Mouse (Mus musculus) retina, postnatal 7 days (tissue): ENCODE results near the gene Llph.

Experiments used
- DNase-seq: peaks from one replicate; pipeline ENCODE4 v3.0.0-alpha.2; 2012; ENCODE audit warnings: low read depth, low spot score

Llph gene

DNA sequence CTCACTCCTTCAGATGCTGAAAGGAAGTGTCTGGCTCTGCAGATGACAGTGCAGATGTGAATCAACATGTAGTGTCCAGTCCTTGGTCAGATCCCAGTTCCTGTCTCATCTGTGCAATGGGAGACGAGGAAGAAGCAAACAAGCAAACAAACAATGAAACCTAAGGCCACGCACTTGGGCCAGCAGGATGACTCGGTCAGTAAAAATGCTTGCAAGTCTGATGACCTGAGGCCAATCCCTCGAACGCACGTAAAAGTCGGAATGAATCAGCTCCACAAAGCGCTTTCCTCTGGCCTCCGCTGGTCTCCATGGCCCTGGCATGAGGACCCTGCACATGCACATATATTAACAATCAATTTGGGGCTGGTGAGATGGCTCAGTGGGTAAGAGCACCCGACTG lies 7.9 kb upstream of the Llph start:
- DNase-seq = no peak

DNA sequence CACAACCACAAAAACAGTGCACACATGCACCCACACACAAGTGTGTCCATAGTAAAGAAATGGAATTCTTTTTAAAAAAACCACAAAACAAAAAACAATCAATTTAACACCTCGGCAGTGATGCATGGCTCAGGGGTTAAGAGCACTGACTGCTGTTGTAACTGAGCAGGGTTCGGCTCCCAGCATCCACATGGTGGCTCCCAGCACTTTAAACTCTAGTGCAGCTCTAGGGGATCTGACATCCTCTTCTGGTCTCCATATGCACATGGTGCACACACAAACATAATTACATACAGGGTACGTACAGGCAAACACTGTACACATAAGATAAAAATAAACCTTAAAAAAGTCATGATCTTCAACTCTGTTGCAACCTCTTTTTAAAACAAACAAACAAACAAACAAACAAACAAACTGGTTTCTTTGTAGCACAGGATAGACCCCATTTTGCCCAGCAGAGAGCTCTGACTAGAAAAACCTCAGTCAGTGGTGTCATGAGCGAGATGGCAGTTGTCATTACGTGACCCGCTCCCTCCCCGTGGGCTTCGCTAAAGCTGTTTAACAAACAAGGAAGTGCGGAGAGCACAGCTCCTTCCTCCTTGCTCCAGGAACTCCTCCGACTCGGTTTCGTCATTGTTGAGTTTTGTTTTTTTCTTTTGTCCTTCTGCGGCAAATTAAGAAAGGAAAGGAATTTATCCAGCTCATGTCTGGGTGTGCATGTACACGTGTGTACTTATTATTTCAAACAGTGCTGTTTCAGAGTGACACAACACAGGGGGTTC lies 7.1 kb upstream of the Llph start:
- DNase-seq = no peak

DNA sequence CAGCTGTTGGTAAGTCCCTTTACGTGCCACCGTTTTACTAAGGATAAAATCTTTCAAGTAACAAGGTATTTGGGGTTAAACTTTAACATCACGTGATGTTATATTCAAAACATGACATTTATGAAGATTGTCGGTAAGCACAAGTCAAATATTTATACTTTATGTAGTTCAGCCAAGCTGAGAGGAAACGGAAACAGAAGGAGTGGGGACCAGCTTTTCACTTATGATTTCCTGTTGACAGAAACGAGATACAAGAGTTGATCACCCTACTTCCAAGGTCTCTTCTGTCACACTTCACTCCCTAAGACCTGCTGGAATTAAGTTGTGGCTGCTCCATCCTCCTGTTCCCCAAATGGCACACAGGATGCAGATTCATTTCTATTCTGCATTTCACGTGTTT lies 6.1 kb upstream of the Llph start:
- no peak for DNase-seq

DNA sequence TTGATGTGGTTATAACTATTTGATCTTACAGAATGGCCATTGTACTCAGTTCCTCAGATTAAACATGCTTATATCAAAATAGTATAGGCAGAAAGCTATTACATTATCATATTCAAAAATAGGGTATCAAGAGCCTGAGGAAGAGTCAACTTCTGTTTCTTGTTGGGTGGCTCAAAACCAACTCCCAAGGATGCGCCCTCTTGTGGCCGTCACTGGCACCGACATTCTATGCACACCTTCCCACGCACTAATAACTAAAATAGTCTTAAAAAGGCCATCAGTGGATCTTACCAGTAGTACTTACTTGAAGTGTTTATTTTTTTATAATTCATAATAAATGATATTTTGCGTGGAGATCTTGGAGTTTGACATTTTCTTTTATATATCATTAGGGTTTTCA lies 4.8 kb downstream of the Llph start:
- DNase-seq = peak; percentile 31

DNA sequence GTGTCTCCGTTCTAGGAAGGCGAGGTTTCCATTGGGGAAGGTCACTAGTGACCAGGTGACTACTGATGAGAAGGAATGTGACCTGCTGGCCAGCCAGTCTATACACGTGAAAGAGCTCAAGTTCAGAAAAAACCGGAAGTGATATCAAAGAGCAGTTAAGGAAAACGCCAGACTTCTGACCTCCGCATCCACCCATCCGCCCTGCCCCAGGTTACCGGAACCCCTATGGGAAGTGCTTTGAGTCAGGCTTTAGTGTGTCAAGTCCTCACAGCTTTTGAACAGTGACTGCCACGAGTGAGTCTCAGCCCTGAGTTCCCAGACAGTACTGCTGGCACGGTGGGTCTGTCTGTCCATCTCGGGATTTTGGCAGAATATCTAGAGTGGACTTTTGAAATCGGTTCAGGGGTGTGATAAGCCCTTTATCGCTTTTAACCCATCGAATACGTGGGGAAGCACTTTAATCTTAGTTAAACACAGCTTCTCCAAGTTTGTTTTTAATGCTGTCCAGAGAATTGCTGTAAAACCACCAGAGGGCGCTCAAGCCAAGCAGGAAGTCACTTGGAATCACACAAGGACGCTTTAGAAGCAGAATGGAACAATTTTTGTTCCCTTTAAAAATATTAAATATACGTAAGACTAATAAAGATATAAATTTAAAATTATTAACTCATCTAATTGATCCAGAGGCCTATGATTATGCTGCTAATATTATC lies 6.9 kb downstream of the Llph start:
- peak; percentile 43 for DNase-seq

DNA sequence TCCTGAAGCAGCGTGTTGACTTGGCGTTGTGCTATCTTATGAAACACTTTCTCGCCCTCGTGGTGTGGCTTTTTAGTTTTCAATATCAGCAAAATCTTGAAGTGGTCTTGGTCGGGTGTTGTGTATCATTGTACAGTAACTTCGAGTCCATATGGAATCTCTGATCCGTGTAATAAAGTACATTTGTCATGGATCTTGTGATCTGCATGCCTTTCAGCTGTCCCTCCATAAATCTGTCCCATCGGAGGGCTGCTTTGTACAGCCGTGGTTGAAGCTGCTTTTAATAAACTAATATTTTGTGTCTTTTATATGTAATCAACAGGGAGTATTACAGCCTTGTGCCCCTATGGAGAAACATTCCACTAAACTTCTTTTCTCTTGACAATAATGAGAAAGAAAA lies 10.0 kb downstream of the Llph start:
- DNase-seq = no peak

DNA sequence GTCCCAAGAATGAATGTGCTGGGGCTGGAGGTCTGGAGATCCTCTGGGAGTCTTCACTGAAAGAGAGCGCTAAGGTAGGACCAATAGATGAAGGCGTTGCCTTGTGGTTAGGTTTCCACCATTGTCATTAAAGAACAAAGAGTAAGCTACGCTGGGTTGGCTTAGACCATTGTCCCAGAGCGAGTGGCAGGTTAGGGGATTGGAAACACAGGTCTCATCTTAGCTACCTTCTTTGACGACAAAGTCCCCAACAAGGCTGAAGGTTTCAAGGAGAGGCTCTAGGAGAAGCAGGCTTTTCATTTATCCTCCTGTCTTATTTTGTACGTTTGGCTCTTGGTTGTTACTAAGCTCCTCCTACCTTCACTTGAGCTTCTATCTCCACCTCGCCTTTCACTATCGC lies 11.4 kb downstream of the Llph start:
- no peak for DNase-seq

DNA sequence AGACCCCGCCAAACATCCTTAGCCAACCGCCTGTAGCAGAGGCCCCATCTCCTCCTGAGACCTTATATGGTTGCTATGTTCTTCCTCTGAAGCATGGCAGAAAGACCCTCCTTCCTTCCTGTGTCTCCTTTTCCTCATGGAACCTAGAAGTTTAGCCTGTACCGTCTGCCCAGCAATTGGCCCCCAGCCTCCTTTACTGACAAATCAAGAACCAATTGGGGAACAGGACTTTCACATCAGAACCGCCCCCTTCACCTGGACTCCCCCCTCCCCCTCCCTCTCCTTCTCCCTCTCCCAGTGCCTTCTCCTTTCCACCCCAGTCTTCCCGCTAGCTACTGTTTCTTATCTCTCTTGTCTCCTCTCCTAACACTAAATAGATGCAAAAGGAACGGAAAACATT lies 12.6 kb downstream of the Llph start:
- no peak for DNase-seq

DNA sequence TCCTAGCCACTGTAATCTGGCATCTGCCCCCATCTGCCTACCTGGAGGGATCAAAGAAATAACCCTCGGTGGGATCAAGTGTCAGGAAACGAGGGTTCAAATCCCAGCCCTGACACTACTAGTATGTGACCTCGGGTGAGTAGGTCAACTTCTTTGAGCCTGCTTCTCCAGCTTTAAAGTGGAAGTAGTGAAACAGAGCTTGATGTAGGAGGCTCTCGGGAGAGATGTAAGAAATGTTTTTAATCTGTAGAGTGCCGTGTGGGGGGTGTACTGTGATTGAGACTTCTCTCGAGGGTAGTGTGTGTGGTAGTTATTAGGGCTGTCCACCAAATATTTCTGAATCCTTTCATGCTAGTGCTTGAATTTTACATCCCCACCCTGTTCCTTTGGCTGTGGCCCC lies 15.6 kb downstream of the Llph start:
- DNase-seq = no peak

DNA sequence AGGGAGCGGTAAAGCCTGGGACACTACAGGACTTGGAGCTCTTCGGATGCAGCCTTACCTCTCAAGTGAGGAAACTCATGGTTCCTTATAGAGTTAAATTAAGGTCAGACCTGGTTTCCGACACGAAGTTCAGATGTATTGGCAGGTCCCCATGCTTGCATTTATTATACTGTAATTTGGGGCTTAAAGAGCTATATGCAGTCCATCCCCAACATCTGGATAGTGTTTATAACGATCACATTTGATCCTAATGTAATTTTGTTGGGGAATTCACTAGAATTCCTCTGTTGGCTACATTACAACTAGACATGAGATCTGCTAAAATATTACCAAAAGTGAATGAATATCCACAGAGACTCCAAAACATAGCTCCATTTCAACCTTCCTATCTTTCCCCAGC lies 18.8 kb downstream of the Llph start:
- no peak for DNase-seq

DNA sequence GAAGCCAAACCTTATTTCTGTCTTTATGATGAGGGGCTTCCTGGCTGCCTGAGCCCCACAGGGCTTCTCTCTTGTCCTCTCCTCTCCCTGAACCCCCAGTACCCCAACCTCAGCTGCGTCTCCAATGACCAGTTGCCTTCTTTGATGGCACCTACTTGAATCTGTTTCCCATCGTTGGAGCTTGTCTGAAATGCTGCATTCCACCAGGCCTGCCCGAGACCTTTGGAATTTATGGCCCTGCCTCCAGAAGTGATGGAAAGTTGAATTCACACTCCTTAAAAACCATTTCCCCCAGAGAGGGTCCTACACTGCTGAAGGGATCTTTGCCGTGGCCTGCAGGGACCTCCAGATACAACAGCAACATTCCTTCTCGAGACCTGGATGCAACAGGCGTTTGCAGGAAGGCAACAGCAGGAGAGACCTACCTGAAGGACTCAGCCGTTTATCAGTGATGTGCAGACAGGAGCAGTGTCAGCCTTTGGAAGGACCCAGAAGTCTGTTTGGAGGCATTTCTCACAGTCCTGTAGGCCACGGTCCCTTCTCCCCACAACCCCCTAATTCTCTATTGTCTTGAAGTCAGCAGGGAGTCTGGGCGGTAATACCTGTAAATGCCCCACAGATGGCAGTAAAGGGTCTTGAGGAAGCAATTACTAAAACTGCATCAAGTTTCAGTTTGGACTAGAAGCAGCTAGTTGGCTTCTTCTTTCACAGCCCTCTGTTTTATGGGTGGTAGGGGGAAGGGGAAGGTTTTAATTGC lies 20.3 kb downstream of the Llph start:
- peak; percentile 58 for DNase-seq

DNA sequence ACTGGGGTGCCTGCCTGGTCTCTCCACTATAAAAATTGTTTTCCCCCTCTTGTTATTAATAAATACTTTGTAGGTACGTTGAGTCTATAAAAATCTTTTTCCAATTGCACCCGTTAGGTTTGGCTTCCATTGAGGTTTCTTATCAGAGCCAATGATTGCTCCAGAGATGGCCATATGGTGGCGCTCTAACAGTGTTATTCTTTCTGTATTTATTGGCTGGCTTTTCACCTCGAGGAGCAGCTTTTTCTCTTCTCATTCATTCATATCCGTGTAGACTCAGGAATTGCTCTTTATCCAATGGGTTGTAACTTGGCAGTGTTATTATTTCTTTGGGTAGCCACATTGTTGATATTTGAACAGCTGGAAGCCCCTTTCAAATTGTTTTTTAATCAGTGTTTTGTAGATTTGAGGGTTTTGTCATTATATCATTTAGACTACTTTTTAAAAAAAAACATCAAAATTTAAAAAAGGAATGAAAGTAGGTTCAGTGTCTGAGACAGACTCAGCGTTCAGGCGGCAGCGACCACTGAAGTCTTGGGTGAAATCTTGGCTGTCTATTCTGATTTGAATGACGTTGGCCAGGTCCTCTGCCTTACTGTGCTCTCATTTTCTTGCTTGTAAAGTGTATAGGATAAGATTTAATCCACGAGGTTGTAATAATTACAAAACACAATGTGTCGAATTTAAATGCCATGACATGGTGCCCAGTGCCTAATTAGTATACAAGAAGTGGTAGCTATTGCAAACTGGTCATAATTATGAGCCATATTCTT lies 24.2 kb downstream of the Llph start:
- DNase-seq = no peak

DNA sequence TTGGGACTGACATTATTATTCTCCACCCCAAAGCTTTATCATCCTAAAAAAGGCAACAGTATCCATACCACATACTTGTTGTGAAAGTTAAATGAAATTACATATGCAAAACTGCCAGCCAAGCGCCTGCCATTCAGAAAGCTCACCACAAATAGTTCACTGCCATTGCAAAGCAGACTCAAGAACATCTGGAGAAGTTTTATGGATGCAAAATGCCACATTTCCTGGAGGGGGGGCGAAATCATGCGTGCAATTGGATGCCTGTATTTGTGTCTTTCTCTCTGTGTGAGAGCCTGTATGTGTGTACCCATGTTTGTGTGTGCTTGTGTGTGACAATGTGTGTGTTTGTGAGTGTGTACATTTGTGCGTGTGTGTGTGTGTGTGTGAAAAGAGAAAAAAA lies 24.9 kb downstream of the Llph start:
- no peak for DNase-seq

DNA sequence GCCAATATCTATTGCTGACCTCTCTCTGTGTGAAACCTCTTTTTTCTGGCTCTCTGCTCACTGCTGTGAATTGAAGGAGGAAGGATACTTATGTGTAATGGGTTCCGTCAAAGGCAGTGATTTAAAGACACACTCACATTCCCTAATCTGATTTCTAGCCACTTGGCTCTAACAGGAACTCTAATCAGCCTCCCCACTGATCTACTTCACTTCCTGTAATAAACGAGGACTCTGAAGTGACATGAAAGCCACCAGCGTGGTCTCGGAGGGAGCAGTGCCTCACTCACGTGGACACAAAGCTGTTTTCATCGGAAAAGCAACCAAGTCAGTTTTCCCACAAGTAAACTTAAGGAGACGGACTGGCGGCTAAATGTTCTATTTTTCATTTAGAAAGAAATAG lies 25.9 kb downstream of the Llph start:
- DNase-seq = no peak

DNA sequence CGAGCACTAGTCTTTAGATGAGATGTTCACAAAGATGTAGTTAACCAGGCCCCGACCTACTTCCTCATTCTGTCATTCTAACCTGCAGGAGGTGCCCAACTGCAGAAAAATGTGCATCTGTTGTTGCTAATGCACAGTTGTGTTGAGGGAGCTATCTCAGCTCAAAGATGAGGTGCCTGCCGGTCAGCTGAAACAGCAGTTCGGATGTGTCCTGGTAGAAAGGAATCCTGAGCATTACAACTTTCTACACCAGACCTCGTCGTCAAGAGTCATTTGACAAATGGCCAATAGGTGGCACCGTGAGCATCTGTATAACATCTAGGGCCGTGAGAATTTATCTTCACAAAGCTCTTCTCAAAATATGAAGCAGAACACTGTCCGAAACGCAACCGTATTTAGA lies 30.4 kb downstream of the Llph start:
- DNase-seq = peak; percentile 43

DNA sequence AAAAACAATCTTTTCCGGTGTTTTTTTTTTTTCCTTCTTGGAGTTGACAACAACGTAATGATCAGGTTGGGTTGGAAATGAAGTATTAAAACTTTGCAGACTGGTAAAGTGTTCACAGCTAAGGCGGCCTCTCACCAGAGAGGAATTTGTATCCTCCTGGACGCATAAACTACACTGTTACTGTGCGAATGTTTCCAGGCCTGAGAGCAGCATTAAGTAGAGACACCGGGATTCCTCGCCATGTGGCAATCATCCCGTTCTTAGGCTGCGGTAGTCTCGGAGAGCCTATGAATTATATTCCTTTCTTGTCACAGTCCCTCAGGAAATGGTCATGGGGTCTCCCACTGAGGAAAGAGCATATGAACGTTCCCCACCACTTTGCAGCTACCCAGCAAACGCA lies 40.9 kb downstream of the Llph start:
- no peak for DNase-seq

DNA sequence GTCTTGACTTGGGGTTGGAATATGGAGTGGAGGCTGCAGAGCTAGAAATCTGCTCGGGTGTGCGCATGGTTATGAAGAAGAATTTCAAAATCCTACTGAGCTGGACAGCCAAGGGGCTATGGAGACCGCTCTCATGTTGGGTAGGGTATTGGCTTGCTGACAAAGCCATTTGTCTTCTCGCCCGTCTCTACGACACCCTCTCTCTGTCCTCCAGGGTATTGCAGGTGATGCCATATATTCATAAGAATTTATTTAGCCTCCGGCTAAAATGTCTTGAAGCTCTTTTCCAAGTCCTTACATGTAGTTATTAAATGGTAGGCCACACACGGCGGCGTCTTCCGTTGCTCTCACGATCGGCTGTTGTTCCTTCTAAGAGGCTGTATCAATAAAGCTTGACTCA lies 43.1 kb downstream of the Llph start:
- no peak for DNase-seq

DNA sequence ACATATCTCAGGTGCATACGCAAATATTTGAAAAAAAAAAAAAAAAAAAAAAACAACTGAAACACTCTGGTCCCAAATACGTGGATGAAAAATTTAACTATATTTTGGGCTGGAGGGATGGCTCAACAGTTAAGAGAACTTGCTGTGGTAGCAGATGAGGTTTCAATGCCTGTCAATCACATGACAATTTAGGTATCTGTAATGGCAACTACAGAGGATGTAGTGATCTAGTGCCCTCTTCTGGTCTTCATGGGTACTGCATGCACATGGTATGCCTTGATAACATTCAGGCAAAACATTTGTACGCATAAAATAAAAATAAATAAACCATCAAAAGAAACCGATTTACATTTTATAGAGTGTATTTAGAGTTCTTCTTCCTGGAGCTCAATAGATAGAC lies 43.9 kb downstream of the Llph start:
- no peak for DNase-seq

DNA sequence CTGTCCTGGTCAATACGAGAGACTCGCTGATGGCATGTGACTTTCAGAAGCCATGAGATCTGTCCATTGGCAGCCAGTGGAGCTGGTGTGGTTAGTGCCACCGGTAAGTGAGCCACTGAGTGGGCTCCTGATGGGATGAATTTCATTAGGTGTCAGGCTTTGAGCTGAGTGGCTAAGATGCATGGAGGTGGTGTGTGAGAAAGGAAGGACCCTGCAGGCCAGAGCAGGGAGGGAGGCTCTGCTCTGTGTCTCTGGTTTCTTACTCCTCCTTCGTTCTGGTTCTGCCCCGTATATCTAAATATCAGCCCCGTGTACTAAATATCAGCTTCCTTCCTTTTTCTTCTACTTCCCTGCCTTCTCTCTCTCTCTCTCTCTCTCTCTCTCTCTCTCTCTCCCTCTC lies 44.4 kb downstream of the Llph start:
- no peak for DNase-seq

DNA sequence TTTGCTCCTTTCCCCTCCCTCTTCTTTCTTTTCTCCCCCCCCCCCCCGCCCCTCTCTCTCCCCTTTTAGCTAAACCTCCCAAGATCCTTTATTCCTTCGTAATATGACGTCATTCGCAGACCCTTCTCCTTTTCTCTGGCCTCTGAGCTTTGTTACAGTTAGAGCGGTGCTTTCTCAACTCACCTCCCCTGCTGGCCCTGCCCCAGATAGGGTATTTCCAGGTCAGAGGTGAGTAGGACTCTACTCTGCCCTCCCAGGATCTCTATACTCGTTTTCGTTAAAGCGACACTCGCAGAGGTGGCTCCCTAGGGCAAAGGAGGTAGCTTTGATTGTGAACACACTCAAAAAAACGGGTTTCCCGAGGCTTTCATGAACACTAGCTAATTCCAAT lies 45.0 kb downstream of the Llph start:
- DNase-seq = no peak

DNA sequence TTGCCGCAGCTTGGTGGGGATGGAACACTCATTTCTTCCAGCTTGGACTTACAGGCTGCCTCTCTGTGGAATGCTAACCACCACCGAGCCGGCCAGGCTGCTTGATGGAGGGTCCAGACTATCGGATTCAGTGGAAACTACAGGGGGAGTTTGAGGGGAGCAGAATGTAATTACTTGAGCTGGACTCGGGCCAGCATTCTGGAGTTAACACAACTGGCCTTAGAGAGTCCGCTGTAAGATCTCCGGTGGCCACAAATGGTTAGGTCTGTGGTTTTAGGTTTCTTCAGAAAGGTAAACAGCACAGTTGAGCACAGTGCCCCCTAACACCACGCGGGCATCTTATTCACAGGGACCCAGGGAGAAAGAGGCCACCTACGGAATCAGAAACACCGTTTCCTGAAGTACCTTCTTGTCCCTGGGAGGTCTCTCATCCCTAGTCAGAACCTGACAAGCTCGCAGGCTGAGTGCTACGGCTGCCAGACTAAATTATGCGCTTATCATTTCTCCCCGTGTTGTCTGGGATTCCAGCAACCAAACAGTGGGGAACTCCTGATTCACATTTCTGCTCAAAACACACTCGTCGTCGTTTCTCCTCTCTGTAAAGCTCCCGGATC lies 45.5 kb downstream of the Llph start:
- DNase-seq = no peak

DNA sequence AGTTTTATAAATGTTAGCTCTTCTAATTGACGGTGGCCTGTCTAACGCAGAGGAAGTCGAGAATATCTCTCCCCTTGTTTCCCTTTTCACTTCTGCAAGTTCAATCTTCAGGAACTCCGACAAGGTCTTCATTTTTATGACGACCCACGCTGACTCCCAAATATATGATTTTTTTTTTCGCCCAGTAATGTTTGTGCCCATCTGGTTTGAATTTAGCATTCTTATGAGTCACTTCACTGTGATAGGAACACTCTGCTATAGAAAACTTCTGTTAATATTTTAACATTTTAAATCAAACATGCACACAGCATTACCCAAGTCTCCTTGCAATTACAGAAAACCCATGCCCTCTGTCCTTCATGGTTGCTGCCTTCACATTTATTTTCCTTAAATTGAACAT lies 46.5 kb downstream of the Llph start:
- no peak for DNase-seq
